Mouse (Mus musculus) forebrain, embryonic 12.5 days (tissue): ENCODE data around the gene Napa. TPM values are rescaled to one million over a fixed set of nuclear protein-coding genes. Genes with fewer than 3 reads are reported as not detected.

Experiments
- ATAC-seq: fragments of 200-750 bp; cut with Nextera tagmentation; 2 replicates; pipeline ENCODE4 v1.8.0; 2017; ENCODE audit warnings: moderate TSS enrichment; ENCODE audit not compliant: low FRiP score
- H3K27ac ChIP-seq: fragments of 300-500 bp; sonication (generic); 2 replicates; pipeline ENCODE4 v1.5.1; 2016; ENCODE audit warnings: mild to moderate bottlenecking
- H3K27me3 ChIP-seq: fragments of 300-500 bp; sonication (generic); 2 replicates; pipeline ENCODE4 v1.6.1; 2016; ENCODE audit warnings: mild to moderate bottlenecking
- H3K36me3 ChIP-seq: fragments of 300-500 bp; sonication (generic); replicated peaks from 2 replicates; pipeline ENCODE4 v1.6.1; 2016; ENCODE audit warnings: mild to moderate bottlenecking
- H3K4me1 ChIP-seq: fragments of 300-500 bp; sonication (generic); 2 replicates; pipeline ENCODE4 v1.6.1; 2016
- H3K4me2 ChIP-seq: fragments of 300-500 bp; sonication (generic); 2 replicates; pipeline ENCODE4 v1.6.1; 2016; ENCODE audit warnings: mild to moderate bottlenecking, moderate library complexity
- H3K4me3 ChIP-seq: fragments of 300-500 bp; sonication (generic); replicated peaks from 2 replicates; pipeline ENCODE4 v1.5.1; 2016; ENCODE audit warnings: mild to moderate bottlenecking
- H3K9ac ChIP-seq: fragments of 300-500 bp; sonication (generic); 2 replicates; pipeline ENCODE4 v1.6.1; 2016; ENCODE audit warnings: mild to moderate bottlenecking
- H3K9me3 ChIP-seq: fragments of 300-500 bp; sonication (generic); 2 replicates; pipeline ENCODE4 v1.6.1; 2016
- WGBS: fragments of 180-500 bp; shearing (Covaris S2); methylation state at CpG from one replicate; pipeline ENCODE4 v1.1.7; 2016; 5-methylcytosine and 5-hydroxymethylcytosine counted together
- polyA plus RNA-seq: library from polyadenylated mRNA; unstranded; fragments of >200 nt; fragmentation: Nextera tagmentation; extraction: Ambion mirVana; gene quantifications from 2 replicates; pipeline ENCODE4 v1.2.1, GENCODE M21; 2016

Napa gene
- polyA plus RNA-seq, 1 experiment from 2014 or later, result 150 TPM

GRCm38 (mm10) chr7:16061219-16062098 is 36.8 kb upstream of the Napa start, which contains the start of gene Zfp541:
Gene Zfp541 (plus strand): TSS chr7:16061814.
- Histone ChIP-seq H3K27me3 (peaks cover 44% of the 10 kb centered on the region), H3K36me3 (no peaks in the 10 kb centered on the region), H3K4me2 (no peak within 1 kb of the TSS), H3K9ac (no peak within 1 kb of the TSS), H3K27ac (no peak within 1 kb of the TSS), H3K4me1 (no peaks in the 10 kb centered on the region), H3K4me3 (peak within 1 kb of the TSS; percentile 21; the same call in 1 of the 2 replicates), H3K9me3 (peaks cover 10% of the 10 kb centered on the region)
- 46% methylated on average over 61 of the region's 80 CpGs for WGBS
- ATAC-seq, result 0 out of 2 replicates have a peak, but pooled peaks have one; percentile 4

- H3K4me2 ChIP-seq, result no peak overlapping the region
- no peaks in the 10 kb centered on the region for H3K36me3 ChIP-seq
- peaks cover 10% of the 10 kb centered on the region for H3K9me3 ChIP-seq
- H3K27ac ChIP-seq, result no peak overlapping the region
- no peak overlapping the region for H3K9ac ChIP-seq
- 72% methylated on average over 15 of the region's 15 CpGs for WGBS
- peaks cover 39% of the 10 kb centered on the region for H3K27me3 ChIP-seq
- no peak for ATAC-seq
- no peaks in the 10 kb centered on the region for H3K4me1 ChIP-seq
- H3K4me3 ChIP-seq, result no peak overlapping the region
Measured at GRCm38 (mm10) chr7:16062099-16062420, 36.2 kb upstream of the Napa start.

GRCm38 (mm10) chr7:16063490-16063889 is 34.8 kb upstream of the Napa start:
- ATAC-seq, result no peak
- Histone ChIP-seq H3K9ac (no peak overlapping the region), H3K4me1 (no peaks in the 10 kb centered on the region), H3K4me2 (no peak overlapping the region), H3K9me3 (peaks cover 10% of the 10 kb centered on the region), H3K27ac (no peak overlapping the region), H3K4me3 (no peak overlapping the region), H3K36me3 (no peaks in the 10 kb centered on the region), H3K27me3 (peaks cover 36% of the 10 kb centered on the region)
- 27% methylated on average over 4 of the region's 4 CpGs for WGBS

- no peak overlapping the region for H3K4me3 ChIP-seq
- H3K36me3 ChIP-seq, result no peaks in the 10 kb centered on the region
- no peak overlapping the region for H3K4me2 ChIP-seq
- no peak overlapping the region for H3K27ac ChIP-seq
- no peaks in the 10 kb centered on the region for H3K4me1 ChIP-seq
- H3K9ac ChIP-seq, result no peak overlapping the region
- H3K9me3 ChIP-seq, result no peaks in the 10 kb centered on the region
- no peak for ATAC-seq
- H3K27me3 ChIP-seq, result peaks cover 4% of the 10 kb centered on the region; the same call in 1 of the 2 replicates
Measured at GRCm38 (mm10) chr7:16070846-16071245, 27.4 kb upstream of the Napa start.

- no peaks in the 10 kb centered on the region for H3K4me1 ChIP-seq
- no peak overlapping the region for H3K9ac ChIP-seq
- no peak overlapping the region for H3K4me2 ChIP-seq
- H3K27ac ChIP-seq, result no peak overlapping the region
- no peaks in the 10 kb centered on the region for H3K9me3 ChIP-seq
- H3K36me3 ChIP-seq, result no peaks in the 10 kb centered on the region
- peaks cover 4% of the 10 kb centered on the region; the same call in 1 of the 2 replicates for H3K27me3 ChIP-seq
- no peak for ATAC-seq
- no peak overlapping the region for H3K4me3 ChIP-seq
- 87% methylated on average over 6 of the region's 6 CpGs for WGBS
Measured at GRCm38 (mm10) chr7:16071906-16072305, 26.4 kb upstream of the Napa start.

GRCm38 (mm10) chr7:16079947-16080346 is 18.3 kb upstream of the Napa start:
- 0 out of 2 replicates have a peak, but pooled peaks cover 7% of the 10 kb centered on the region for H3K27me3 ChIP-seq
- H3K4me1 ChIP-seq, result no peaks in the 10 kb centered on the region
- H3K9me3 ChIP-seq, result no peaks in the 10 kb centered on the region
- H3K4me2 ChIP-seq, result no peak overlapping the region
- no peak overlapping the region for H3K27ac ChIP-seq
- H3K4me3 ChIP-seq, result no peak overlapping the region
- WGBS, result 71% methylated on average over 1 of the region's 1 CpGs
- no peak for ATAC-seq
- H3K36me3 ChIP-seq, result no peaks in the 10 kb centered on the region
- no peak overlapping the region for H3K9ac ChIP-seq

GRCm38 (mm10) chr7:16080581-16080980 is 17.7 kb upstream of the Napa start:
- H3K4me3 ChIP-seq, result no peak overlapping the region
- 0 out of 2 replicates have a peak, but pooled peaks cover 7% of the 10 kb centered on the region for H3K27me3 ChIP-seq
- no peak for ATAC-seq
- no peaks in the 10 kb centered on the region for H3K9me3 ChIP-seq
- no peak overlapping the region for H3K27ac ChIP-seq
- 81% methylated on average over 4 of the region's 4 CpGs for WGBS
- H3K4me2 ChIP-seq, result no peak overlapping the region
- no peak overlapping the region for H3K9ac ChIP-seq
- H3K36me3 ChIP-seq, result no peaks in the 10 kb centered on the region
- H3K4me1 ChIP-seq, result no peaks in the 10 kb centered on the region

GRCm38 (mm10) chr7:16083361-16083760 is 14.9 kb upstream of the Napa start:
- 57% methylated on average over 4 of the region's 4 CpGs for WGBS
- Histone ChIP-seq H3K4me3 (no peak overlapping the region), H3K4me2 (no peak overlapping the region), H3K9ac (no peak overlapping the region), H3K4me1 (no peaks in the 10 kb centered on the region), H3K9me3 (no peaks in the 10 kb centered on the region), H3K27me3 (0 out of 2 replicates have a peak, but pooled peaks cover 7% of the 10 kb centered on the region), H3K36me3 (no peaks in the 10 kb centered on the region), H3K27ac (no peak overlapping the region)
- no peak for ATAC-seq

- Histone ChIP-seq H3K4me2 (no peak overlapping the region), H3K9ac (no peak overlapping the region), H3K27me3 (0 out of 2 replicates have a peak, but pooled peaks cover 7% of the 10 kb centered on the region), H3K4me1 (no peaks in the 10 kb centered on the region), H3K4me3 (no peak overlapping the region), H3K36me3 (no peaks in the 10 kb centered on the region), H3K9me3 (no peaks in the 10 kb centered on the region), H3K27ac (no peak overlapping the region)
- WGBS, result 84% methylated on average over 2 of the region's 2 CpGs
- ATAC-seq, result no peak
Measured at GRCm38 (mm10) chr7:16087587-16087986, 10.7 kb upstream of the Napa start.

- Histone ChIP-seq H3K9me3 (no peaks in the 10 kb centered on the region), H3K4me1 (peaks cover 11% of the 10 kb centered on the region), H3K4me2 (no peak overlapping the region), H3K4me3 (no peak overlapping the region), H3K27me3 (peaks cover 11% of the 10 kb centered on the region), H3K9ac (no peak overlapping the region), H3K36me3 (no peaks in the 10 kb centered on the region), H3K27ac (no peak overlapping the region)
- 71% methylated on average over 3 of the region's 3 CpGs for WGBS
- no peak for ATAC-seq
Measured at GRCm38 (mm10) chr7:16094592-16094991, 3.7 kb upstream of the Napa start.

- 90% methylated on average over 4 of the region's 4 CpGs for WGBS
- Histone ChIP-seq H3K4me3 (0 out of 2 replicates have a peak overlapping the region, but pooled peaks have one; percentile 75), H3K27ac (no peak overlapping the region), H3K4me1 (peaks cover 33% of the 10 kb centered on the region), H3K9me3 (no peaks in the 10 kb centered on the region), H3K36me3 (peaks cover 22% of the 10 kb centered on the region), H3K27me3 (peaks cover 11% of the 10 kb centered on the region), H3K9ac (peak overlapping the region; percentile 90; the same call in 1 of the 2 replicates), H3K4me2 (peak overlapping the region; percentile 74)
- no peak for ATAC-seq
Measured at GRCm38 (mm10) chr7:16099901-16100300, 1.6 kb downstream of the Napa start.

- Histone ChIP-seq H3K4me3 (no peak overlapping the region), H3K4me2 (no peak overlapping the region), H3K9me3 (no peaks in the 10 kb centered on the region), H3K36me3 (peaks cover 25% of the 10 kb centered on the region), H3K27ac (no peak overlapping the region), H3K9ac (no peak overlapping the region), H3K27me3 (no peaks in the 10 kb centered on the region), H3K4me1 (peaks cover 33% of the 10 kb centered on the region)
- ATAC-seq, result no peak
- WGBS, result 82% methylated on average over 7 of the region's 7 CpGs
Measured at GRCm38 (mm10) chr7:16101081-16101480, 2.8 kb downstream of the Napa start.
